Mouse (Mus musculus): ENCODE data around the gene Slc25a17. TPM values are rescaled to one million over a fixed set of nuclear protein-coding genes. Genes with fewer than 3 reads are reported as not detected.

Slc25a17 gene
- polyA plus RNA-seq, 1 experiment from 2014 or later, result 77.9 TPM

GRCm38 (mm10) chr15:81294386-81294785 is 66.2 kb downstream of the Slc25a17 start:
- Histone ChIP-seq H3K4me1 (replicated peaks; ENCODE audit: control insufficient read depth, insufficient read depth, low read length) (no peaks in the 10 kb centered on the region), H3K9ac (ENCODE audit: low read length) (no peak overlapping the region), H3K9me3 (ENCODE audit: control insufficient read depth, low read length) (no peaks in the 10 kb centered on the region), H3K4me3 (ENCODE audit: low read depth, low read length) (no peak overlapping the region), H3K27me3 (replicated peaks; ENCODE audit: control insufficient read depth, insufficient read depth, low read length) (no peaks in the 10 kb centered on the region), H3K27ac (ENCODE audit: low read depth) (no peak overlapping the region), H3K4me2 (ENCODE audit: low read length) (no peak overlapping the region), H3K36me3 (ENCODE audit: control insufficient read depth, insufficient read depth, low read length) (no peaks in the 10 kb centered on the region)
- no peak for ATAC-seq (replicated peaks; ENCODE audit: low FRiP score, low TSS enrichment, low read depth)
- DNase-seq (ENCODE audit: low spot score), result no peak
- WGBS, result 82% methylated on average over 12 of the region's 12 CpGs

GRCm38 (mm10) chr15:81290747-81291146 is 69.9 kb downstream of the Slc25a17 start:
- Histone ChIP-seq H3K36me3 (ENCODE audit: control insufficient read depth, insufficient read depth, low read length) (no peaks in the 10 kb centered on the region), H3K27me3 (replicated peaks; ENCODE audit: control insufficient read depth, insufficient read depth, low read length) (no peaks in the 10 kb centered on the region), H3K4me2 (ENCODE audit: low read length) (no peak overlapping the region), H3K27ac (ENCODE audit: low read depth) (no peak overlapping the region), H3K9me3 (ENCODE audit: control insufficient read depth, low read length) (no peaks in the 10 kb centered on the region), H3K4me1 (replicated peaks; ENCODE audit: control insufficient read depth, insufficient read depth, low read length) (no peaks in the 10 kb centered on the region), H3K9ac (ENCODE audit: low read length) (no peak overlapping the region), H3K4me3 (ENCODE audit: low read depth, low read length) (no peak overlapping the region)
- DNase-seq (ENCODE audit: low spot score) (no peak), ATAC-seq (replicated peaks; ENCODE audit: low FRiP score, low TSS enrichment, low read depth) (no peak)
- WGBS, result 82% methylated on average over 9 of the region's 9 CpGs

- Histone ChIP-seq H3K4me2 (ENCODE audit: low read length) (no peak overlapping the region), H3K4me3 (ENCODE audit: low read depth, low read length) (no peak overlapping the region), H3K9ac (ENCODE audit: low read length) (no peak overlapping the region), H3K27ac (ENCODE audit: low read depth) (no peak overlapping the region), H3K4me1 (replicated peaks; ENCODE audit: control insufficient read depth, insufficient read depth, low read length) (no peaks in the 10 kb centered on the region), H3K36me3 (ENCODE audit: control insufficient read depth, insufficient read depth, low read length) (no peaks in the 10 kb centered on the region), H3K9me3 (ENCODE audit: control insufficient read depth, low read length) (no peaks in the 10 kb centered on the region), H3K27me3 (replicated peaks; ENCODE audit: control insufficient read depth, insufficient read depth, low read length) (no peaks in the 10 kb centered on the region)
- 87% methylated on average over 4 of the region's 4 CpGs for WGBS
- no peak for DNase-seq (ENCODE audit: low spot score)
- no peak for ATAC-seq (replicated peaks; ENCODE audit: low FRiP score, low TSS enrichment, low read depth)
Observed at GRCm38 (mm10) chr15:81290230-81290629, 70.4 kb downstream of the Slc25a17 start.

- 77% methylated on average over 9 of the region's 9 CpGs for WGBS
- ATAC-seq (replicated peaks; ENCODE audit: low FRiP score, low TSS enrichment, low read depth), result no peak
- no peaks in the 10 kb centered on the region for H3K36me3 ChIP-seq (ENCODE audit: control insufficient read depth, insufficient read depth, low read length)
- no peaks in the 10 kb centered on the region for H3K9me3 ChIP-seq (ENCODE audit: control insufficient read depth, low read length)
- no peaks in the 10 kb centered on the region for H3K27me3 ChIP-seq (replicated peaks; ENCODE audit: control insufficient read depth, insufficient read depth, low read length)
- no peak overlapping the region for H3K4me2 ChIP-seq (ENCODE audit: low read length)
- no peak for DNase-seq (ENCODE audit: low spot score)
- H3K4me3 ChIP-seq (ENCODE audit: low read depth, low read length), result no peak overlapping the region
- H3K9ac ChIP-seq (ENCODE audit: low read length), result no peak overlapping the region
- no peaks in the 10 kb centered on the region for H3K4me1 ChIP-seq (replicated peaks; ENCODE audit: control insufficient read depth, insufficient read depth, low read length)
- no peak overlapping the region for H3K27ac ChIP-seq (ENCODE audit: low read depth)
Observed at GRCm38 (mm10) chr15:81284121-81284734, 76.4 kb downstream of the Slc25a17 start.

GRCm38 (mm10) chr15:81278699-81279098 is 81.9 kb downstream of the Slc25a17 start:
- Histone ChIP-seq H3K4me2 (ENCODE audit: low read length) (no peak overlapping the region), H3K9ac (ENCODE audit: low read length) (no peak overlapping the region), H3K4me1 (replicated peaks; ENCODE audit: control insufficient read depth, insufficient read depth, low read length) (no peaks in the 10 kb centered on the region), H3K9me3 (ENCODE audit: control insufficient read depth, low read length) (no peaks in the 10 kb centered on the region), H3K36me3 (ENCODE audit: control insufficient read depth, insufficient read depth, low read length) (no peaks in the 10 kb centered on the region), H3K27me3 (replicated peaks; ENCODE audit: control insufficient read depth, insufficient read depth, low read length) (no peaks in the 10 kb centered on the region), H3K4me3 (ENCODE audit: low read depth, low read length) (no peak overlapping the region), H3K27ac (ENCODE audit: low read depth) (no peak overlapping the region)
- 92% methylated on average over 6 of the region's 6 CpGs for WGBS
- DNase-seq (ENCODE audit: low spot score) (no peak), ATAC-seq (replicated peaks; ENCODE audit: low FRiP score, low TSS enrichment, low read depth) (no peak)

- Histone ChIP-seq H3K4me1 (replicated peaks; ENCODE audit: control insufficient read depth, insufficient read depth, low read length) (no peaks in the 10 kb centered on the region), H3K9ac (ENCODE audit: low read length) (no peak overlapping the region), H3K36me3 (ENCODE audit: control insufficient read depth, insufficient read depth, low read length) (no peaks in the 10 kb centered on the region), H3K27ac (ENCODE audit: low read depth) (no peak overlapping the region), H3K27me3 (replicated peaks; ENCODE audit: control insufficient read depth, insufficient read depth, low read length) (no peaks in the 10 kb centered on the region), H3K9me3 (ENCODE audit: control insufficient read depth, low read length) (no peaks in the 10 kb centered on the region), H3K4me2 (ENCODE audit: low read length) (no peak overlapping the region), H3K4me3 (ENCODE audit: low read depth, low read length) (no peak overlapping the region)
- DNase-seq (ENCODE audit: low spot score) (no peak), ATAC-seq (replicated peaks; ENCODE audit: low FRiP score, low TSS enrichment, low read depth) (no peak)
- 19% methylated on average over 11 of the region's 11 CpGs for WGBS
Observed at GRCm38 (mm10) chr15:81277928-81278327, 82.7 kb downstream of the Slc25a17 start.

GRCm38 (mm10) chr15:81273361-81273760 is 87.3 kb downstream of the Slc25a17 start:
- WGBS, result 56% methylated on average over 2 of the region's 2 CpGs
- Histone ChIP-seq H3K9ac (ENCODE audit: low read length) (no peak overlapping the region), H3K36me3 (ENCODE audit: control insufficient read depth, insufficient read depth, low read length) (no peaks in the 10 kb centered on the region), H3K4me2 (ENCODE audit: low read length) (no peak overlapping the region), H3K27me3 (replicated peaks; ENCODE audit: control insufficient read depth, insufficient read depth, low read length) (no peaks in the 10 kb centered on the region), H3K4me1 (replicated peaks; ENCODE audit: control insufficient read depth, insufficient read depth, low read length) (no peaks in the 10 kb centered on the region), H3K9me3 (ENCODE audit: control insufficient read depth, low read length) (no peaks in the 10 kb centered on the region), H3K4me3 (ENCODE audit: low read depth, low read length) (no peak overlapping the region), H3K27ac (ENCODE audit: low read depth) (no peak overlapping the region)
- ATAC-seq (replicated peaks; ENCODE audit: low FRiP score, low TSS enrichment, low read depth) (no peak), DNase-seq (ENCODE audit: low spot score) (no peak)

GRCm38 (mm10) chr15:81272305-81273053 is 88.1 kb downstream of the Slc25a17 start:
- Histone ChIP-seq H3K9ac (ENCODE audit: low read length) (no peak overlapping the region), H3K27ac (ENCODE audit: low read depth) (no peak overlapping the region), H3K36me3 (ENCODE audit: control insufficient read depth, insufficient read depth, low read length) (no peaks in the 10 kb centered on the region), H3K9me3 (ENCODE audit: control insufficient read depth, low read length) (no peaks in the 10 kb centered on the region), H3K4me2 (ENCODE audit: low read length) (no peak overlapping the region), H3K27me3 (replicated peaks; ENCODE audit: control insufficient read depth, insufficient read depth, low read length) (no peaks in the 10 kb centered on the region), H3K4me3 (ENCODE audit: low read depth, low read length) (no peak overlapping the region), H3K4me1 (replicated peaks; ENCODE audit: control insufficient read depth, insufficient read depth, low read length) (no peaks in the 10 kb centered on the region)
- 16% methylated on average over 13 of the region's 13 CpGs for WGBS
- ATAC-seq (replicated peaks; ENCODE audit: low FRiP score, low TSS enrichment, low read depth), result no peak
- DNase-seq (ENCODE audit: low spot score), result peak; percentile 62
